Mouse (Mus musculus): ENCODE data around the gene Zcchc7. TPM values are rescaled to one million over a fixed set of nuclear protein-coding genes. Genes with fewer than 3 reads are reported as not detected.

Gene Zcchc7
- polyA plus RNA-seq, 2 experiments: 8.8 to 12.3 TPM

DNA sequence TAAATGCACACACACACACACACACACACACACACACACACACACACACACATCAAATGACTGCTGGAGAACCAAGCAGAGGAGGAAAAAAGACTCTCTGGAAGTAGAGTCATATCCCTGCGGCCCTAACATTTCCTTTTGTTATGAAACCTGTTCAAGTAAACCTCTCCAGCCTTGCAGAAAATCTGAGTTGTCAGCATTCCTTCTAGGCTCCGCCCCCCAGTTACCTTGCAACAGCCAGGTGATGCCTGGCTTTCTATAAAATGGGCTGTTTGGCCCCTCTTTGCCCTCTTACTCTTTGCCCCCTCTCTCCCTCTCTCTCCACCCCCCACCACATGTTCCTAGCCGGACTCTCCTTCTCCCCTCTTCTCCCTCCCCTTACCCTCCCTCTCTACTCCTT, 210.1 kb downstream of the Zcchc7 start:
- Histone ChIP-seq H3K4me2 (ENCODE audit: low read depth) (no peak overlapping the region), H3K36me3 (replicated peaks; ENCODE audit: control insufficient read depth, insufficient read depth, low read depth) (no peaks in the 10 kb centered on the region), H3K27ac (no peak overlapping the region), H3K27me3 (ENCODE audit: control insufficient read depth, insufficient read depth, low read length) (no peaks in the 10 kb centered on the region), H3K9me3 (ENCODE audit: control insufficient read depth, low read length) (no peaks in the 10 kb centered on the region), H3K9ac (replicated peaks) (no peak overlapping the region), H3K4me3 (ENCODE audit: insufficient read depth in 1 of 2, low read depth in 2 of 2, low read length in 2 of 2) (no peak overlapping the region), H3K4me1 (replicated peaks; ENCODE audit: control insufficient read depth in 2 of 2, insufficient read depth in 2 of 2, low read length in 1 of 2) (no peaks in the 10 kb centered on the region)
- DNase-seq (ENCODE audit: low read depth in 3 of 3, low spot score in 3 of 3) (no peak), ATAC-seq (ENCODE audit: insufficient read depth) (no peak)
- TF ChIP-seq EP300 (IDR thresholded peaks at IDR 0.05; ENCODE audit: low read depth) (no peak), CTCF (IDR thresholded peaks at IDR 0.05; ENCODE audit: low read depth) (no peak)
- 60% methylated on average over 3 of the region's 3 CpGs for WGBS (ENCODE audit: insufficient replicate concordance)

DNA sequence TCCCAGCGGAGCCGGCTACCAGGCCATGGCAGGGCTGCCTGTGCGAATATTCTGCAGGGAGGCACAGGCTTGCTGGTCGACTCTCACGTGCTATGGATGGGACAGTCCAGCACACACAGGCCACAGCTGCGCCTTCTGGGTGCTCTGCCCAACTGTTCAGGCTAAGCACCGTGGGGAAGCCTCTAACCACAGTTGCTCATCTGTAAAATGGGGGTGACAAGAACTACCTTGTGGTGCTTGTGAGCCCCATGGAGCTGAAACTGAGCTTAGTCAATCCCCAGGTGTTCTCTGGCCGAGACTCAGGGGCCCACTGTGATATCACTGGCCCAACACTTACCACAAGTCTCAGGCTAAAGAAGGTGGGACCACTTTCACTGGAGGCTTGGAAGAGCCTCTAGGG, 211.7 kb downstream of the Zcchc7 start:
- no peak overlapping the region for H3K27ac ChIP-seq
- ATAC-seq (ENCODE audit: insufficient read depth): no peak
- H3K4me1 ChIP-seq (replicated peaks; ENCODE audit: control insufficient read depth in 2 of 2, insufficient read depth in 2 of 2, low read length in 1 of 2): no peaks in the 10 kb centered on the region; a peak in 1 of 4 replicates
- H3K9ac ChIP-seq (replicated peaks): no peak overlapping the region
- no peak for DNase-seq (ENCODE audit: low read depth in 3 of 3, low spot score in 3 of 3)
- no peaks in the 10 kb centered on the region for H3K36me3 ChIP-seq (replicated peaks; ENCODE audit: control insufficient read depth, insufficient read depth, low read depth)
- TF ChIP-seq CTCF (IDR thresholded peaks at IDR 0.05; ENCODE audit: low read depth): no peak
- no peak for TF ChIP-seq EP300 (IDR thresholded peaks at IDR 0.05; ENCODE audit: low read depth)
- H3K9me3 ChIP-seq (ENCODE audit: control insufficient read depth, low read length): no peaks in the 10 kb centered on the region
- H3K4me3 ChIP-seq (ENCODE audit: insufficient read depth in 1 of 2, low read depth in 2 of 2, low read length in 2 of 2): no peak overlapping the region
- H3K27me3 ChIP-seq (ENCODE audit: control insufficient read depth, insufficient read depth, low read length): no peaks in the 10 kb centered on the region
- H3K4me2 ChIP-seq (ENCODE audit: low read depth): no peak overlapping the region
- 58% methylated on average over 8 of the region's 8 CpGs for WGBS (ENCODE audit: insufficient replicate concordance)

DNA sequence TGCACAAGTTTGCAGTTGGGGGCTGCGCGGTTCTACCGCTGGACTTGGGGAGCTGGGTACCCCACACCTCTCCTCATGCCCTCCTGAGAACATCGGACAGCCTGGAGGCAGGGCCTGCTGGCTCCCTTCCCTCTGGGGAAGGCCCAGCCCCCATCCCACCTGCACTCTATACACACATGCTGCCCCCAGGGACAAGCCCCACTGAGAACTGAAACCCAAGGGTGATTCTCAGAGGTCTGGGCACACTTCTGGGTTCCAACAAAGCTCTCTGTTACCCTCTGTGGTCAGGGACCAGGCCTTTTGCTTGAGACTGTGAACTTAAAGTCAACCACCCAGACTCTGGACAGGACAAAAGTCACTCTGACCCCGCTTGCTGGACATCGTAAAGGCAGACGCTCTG, 214.4 kb downstream of the Zcchc7 start:
- Histone ChIP-seq H3K27me3 (ENCODE audit: control insufficient read depth, insufficient read depth, low read length) (no peaks in the 10 kb centered on the region), H3K27ac (no peak overlapping the region), H3K4me2 (ENCODE audit: low read depth) (no peak overlapping the region), H3K36me3 (replicated peaks; ENCODE audit: control insufficient read depth, insufficient read depth, low read depth) (no peaks in the 10 kb centered on the region), H3K9ac (replicated peaks) (no peak overlapping the region), H3K4me3 (ENCODE audit: insufficient read depth in 1 of 2, low read depth in 2 of 2, low read length in 2 of 2) (no peak overlapping the region), H3K9me3 (ENCODE audit: control insufficient read depth, low read length) (no peaks in the 10 kb centered on the region), H3K4me1 (replicated peaks; ENCODE audit: control insufficient read depth in 2 of 2, insufficient read depth in 2 of 2, low read length in 1 of 2) (peaks cover 0 to 4% of the 10 kb centered on the region in 2 experiments; a peak in 3 of 4 replicates)
- no peak for TF ChIP-seq EP300 (IDR thresholded peaks at IDR 0.05; ENCODE audit: low read depth)
- no peak for TF ChIP-seq CTCF (IDR thresholded peaks at IDR 0.05; ENCODE audit: low read depth)
- 79% methylated on average over 7 of the region's 7 CpGs for WGBS (ENCODE audit: insufficient replicate concordance)
- DNase-seq (ENCODE audit: low read depth in 3 of 3, low spot score in 3 of 3) (no peak), ATAC-seq (ENCODE audit: insufficient read depth) (no peak)

DNA sequence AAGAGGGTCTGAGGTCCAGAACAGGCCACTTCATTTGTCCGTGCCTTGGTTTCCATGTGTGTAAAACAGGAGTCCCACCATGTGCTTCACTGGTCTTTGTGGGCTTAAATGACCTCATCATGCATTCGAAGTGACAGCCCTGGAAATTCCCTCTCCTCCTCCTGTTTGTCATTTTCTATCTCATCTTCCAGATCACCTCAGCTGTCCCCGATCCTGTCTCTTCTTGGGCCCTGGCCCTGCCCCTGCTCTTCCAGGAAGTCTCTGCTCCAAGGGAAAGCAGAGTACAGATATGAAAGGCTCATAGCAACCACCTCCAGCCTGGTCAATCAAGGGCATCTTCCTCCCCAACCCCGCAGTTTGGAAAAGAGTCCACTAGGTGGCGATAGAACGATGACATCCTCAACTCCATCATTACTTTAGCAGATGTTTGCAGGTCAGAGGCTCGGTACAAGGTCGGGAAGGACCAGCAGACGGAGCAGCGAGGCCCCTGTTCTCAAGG, 215.0 kb downstream of the Zcchc7 start:
- no peak for ATAC-seq (ENCODE audit: insufficient read depth)
- 14% methylated on average over 10 of the region's 10 CpGs for WGBS (ENCODE audit: insufficient replicate concordance)

DNA sequence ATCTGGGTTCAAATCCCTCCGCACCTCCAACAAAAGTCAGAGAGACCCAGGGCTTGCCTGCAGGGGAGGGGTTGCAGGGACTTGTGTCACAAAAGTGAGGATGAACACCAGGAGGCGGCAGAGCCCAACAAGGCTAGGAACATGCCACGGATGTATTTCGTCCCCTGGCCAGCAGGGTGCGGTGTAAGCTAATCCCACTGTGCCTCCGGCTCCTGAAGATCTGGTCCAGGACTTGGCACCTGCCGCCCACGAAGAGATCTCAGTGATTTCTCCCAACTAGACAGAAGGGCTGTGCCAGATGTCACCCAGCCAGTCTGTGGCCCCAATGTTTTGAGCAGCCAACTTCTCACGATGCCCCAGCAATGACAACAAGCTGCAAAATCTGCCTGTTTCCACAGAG, 217.8 kb downstream of the Zcchc7 start:
- no peak overlapping the region for H3K9ac ChIP-seq (replicated peaks)
- no peaks in the 10 kb centered on the region for H3K27me3 ChIP-seq (ENCODE audit: control insufficient read depth, insufficient read depth, low read length)
- no peak overlapping the region for H3K27ac ChIP-seq
- TF ChIP-seq CTCF (IDR thresholded peaks at IDR 0.05; ENCODE audit: low read depth) (peak; percentile 99), EP300 (IDR thresholded peaks at IDR 0.05; ENCODE audit: low read depth) (no peak)
- WGBS (ENCODE audit: insufficient replicate concordance): 9% methylated on average over 9 of the region's 9 CpGs
- peaks cover 0 to 4% of the 10 kb centered on the region in 2 experiments; a peak in 3 of 4 replicates for H3K4me1 ChIP-seq (replicated peaks; ENCODE audit: control insufficient read depth in 2 of 2, insufficient read depth in 2 of 2, low read length in 1 of 2)
- H3K4me3 ChIP-seq (ENCODE audit: insufficient read depth in 1 of 2, low read depth in 2 of 2, low read length in 2 of 2): no peak overlapping the region
- DNase-seq (ENCODE audit: low read depth in 3 of 3, low spot score in 3 of 3) (peak; percentile 66 to 73 (median 71)), ATAC-seq (ENCODE audit: insufficient read depth) (peak; percentile 73)
- no peaks in the 10 kb centered on the region; the same call in 1 of the 2 replicates for H3K9me3 ChIP-seq (ENCODE audit: control insufficient read depth, low read length)
- H3K4me2 ChIP-seq (ENCODE audit: low read depth): peak overlapping the region; percentile 40
- H3K36me3 ChIP-seq (replicated peaks; ENCODE audit: control insufficient read depth, insufficient read depth, low read depth): no peaks in the 10 kb centered on the region

More for the DNA sequence above, 215.0 kb downstream of the Zcchc7 start:
- Histone ChIP-seq H3K4me3 (ENCODE audit: insufficient read depth in 1 of 2, low read depth in 2 of 2, low read length in 2 of 2) (no peak overlapping the region), H3K36me3 (replicated peaks; ENCODE audit: control insufficient read depth, insufficient read depth, low read depth) (no peaks in the 10 kb centered on the region), H3K27me3 (ENCODE audit: control insufficient read depth, insufficient read depth, low read length) (no peaks in the 10 kb centered on the region), H3K9me3 (ENCODE audit: control insufficient read depth, low read length) (no peaks in the 10 kb centered on the region), H3K4me2 (ENCODE audit: low read depth) (no peak overlapping the region), H3K27ac (no peak overlapping the region), H3K9ac (replicated peaks) (no peak overlapping the region), H3K4me1 (replicated peaks; ENCODE audit: control insufficient read depth in 2 of 2, insufficient read depth in 2 of 2, low read length in 1 of 2) (peaks cover 0 to 4% of the 10 kb centered on the region in 2 experiments; a peak in 3 of 4 replicates)
- TF ChIP-seq EP300 (IDR thresholded peaks at IDR 0.05; ENCODE audit: low read depth) (no peak), CTCF (IDR thresholded peaks at IDR 0.05; ENCODE audit: low read depth) (peak; percentile 93)
- peak in 1 of 3 experiments; percentile 52 for DNase-seq (ENCODE audit: low read depth in 3 of 3, low spot score in 3 of 3)

Data from liver, embryonic 14.5 days (tissue).